Mouse (Mus musculus): ENCODE measurements around the gene Pfkp.

DNA sequence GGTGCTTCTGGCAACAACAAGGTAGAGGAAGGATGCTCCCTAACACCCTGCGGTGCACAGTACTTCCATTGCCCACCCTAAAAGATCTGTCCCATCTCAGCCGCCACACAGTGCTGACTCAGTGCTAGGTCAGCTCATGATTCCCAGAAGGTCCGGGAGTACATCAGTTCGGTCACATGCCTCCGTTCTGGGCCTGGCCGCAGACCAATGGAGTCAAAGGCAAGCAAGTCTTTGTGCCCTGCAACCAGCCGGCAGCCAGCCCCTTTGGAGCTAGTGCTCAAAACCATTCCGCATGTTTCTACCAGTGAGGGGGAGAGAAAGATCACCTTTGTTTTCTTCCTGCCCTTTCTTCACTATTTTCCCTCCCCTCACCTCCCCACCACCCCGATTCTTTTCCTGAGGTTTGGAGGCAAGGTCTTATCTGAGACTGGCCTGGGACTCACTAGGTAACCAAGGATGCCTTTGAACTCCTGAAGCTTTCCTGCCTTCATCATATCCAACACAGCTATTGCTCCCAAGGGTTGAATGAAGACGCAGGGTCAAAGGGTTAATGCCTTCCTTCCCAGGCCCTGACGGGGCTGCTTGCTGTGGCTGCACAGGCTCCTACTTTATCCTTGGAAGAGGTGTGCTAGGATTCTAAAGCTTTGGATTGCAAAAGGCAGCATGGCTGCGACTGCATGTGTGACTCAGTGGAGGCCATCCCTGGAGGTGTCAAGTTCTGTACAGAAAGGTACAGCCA lies 16.6 kb downstream of the Pfkp start:
- no peak for TF ChIP-seq POLR2A (IDR thresholded peaks at IDR 0.05; ENCODE audit: extremely low read depth, insufficient read depth, low read length)
- no peak for TF ChIP-seq CTCF (IDR thresholded peaks at IDR 0.05; ENCODE audit: extremely low read depth, insufficient read depth, low read length)
